Mouse (Mus musculus) adrenal gland, adult (tissue): ENCODE measurements at regions not wholly inside any gene's neighbourhood (a gene's known extent, or its start where the extent isn't known, plus 50 kb on each side); places are given as distances from the start of the nearest gene placed in this dataset.

Source experiments
- DNase-seq, 2 experiments: peaks; one replicate each; pipeline ENCODE4 v3.0.0; 2022 to 2023; ENCODE audit warnings: low spot score in 1 of 2; ENCODE audit not compliant: inconsistent age in 2 of 2

DNA sequence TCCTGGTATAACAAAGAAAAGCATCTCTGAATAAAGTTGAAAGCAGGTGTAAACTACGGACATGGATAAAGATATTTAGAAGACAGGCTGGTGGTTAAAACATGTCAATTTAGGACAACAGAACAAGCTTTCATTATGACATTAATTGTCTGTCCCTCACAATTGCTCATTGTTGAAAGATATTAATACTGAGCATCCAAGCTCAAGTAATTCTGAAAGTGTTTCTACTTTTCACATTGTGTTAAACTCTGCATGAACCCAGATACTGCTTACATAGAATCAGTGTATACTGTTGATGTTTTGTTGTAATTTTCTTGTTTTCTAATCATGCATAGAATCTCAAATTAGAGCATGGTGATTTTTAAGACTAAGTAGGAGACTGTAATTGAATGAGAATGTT is 614.7 kb upstream of the Lingo2 start:
- DNase-seq: no peak

GRCm38 (mm10) chr4:37560209-37560608 is 608.7 kb upstream of the Lingo2 start:
- no peak for DNase-seq

DNA sequence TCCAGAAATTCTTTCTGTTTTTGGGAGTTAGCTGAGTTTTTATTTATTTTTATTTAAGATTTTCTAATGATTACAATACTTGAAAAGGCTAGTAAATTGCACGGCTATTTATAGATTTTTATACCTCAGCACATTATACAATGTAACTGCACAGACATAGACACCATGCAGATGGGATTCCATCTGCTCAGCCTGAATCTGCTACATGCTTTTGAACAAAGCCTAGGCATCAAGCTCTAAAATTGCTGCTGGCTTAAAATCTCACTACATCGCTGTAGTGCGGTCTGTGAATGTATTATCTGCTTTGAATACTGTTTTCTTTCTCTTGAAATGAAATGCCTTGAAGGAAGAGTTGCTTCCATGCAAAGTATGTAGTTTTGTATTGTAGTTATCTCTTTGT is 594.5 kb upstream of the Lingo2 start:
- DNase-seq: no peak

- DNase-seq: peak in 1 of 2 experiments; percentile 2
Measured at GRCm38 (mm10) chr4:37507732-37508131, 556.2 kb upstream of the Lingo2 start.
